Mouse (Mus musculus): Measurements from ENCODE around the gene 4921507P07Rik.
"Not testable (repeated sequence)": the region's sequence is repeated elsewhere in the genome, so short reads cannot be mapped to it uniquely, and the experiment has no call there.

Gene 4921507P07Rik

GRCm38 (mm10) chr6:50558877-50559276 lies 37.6 kb downstream of the 4921507P07Rik start:
- DNase-seq (ENCODE audit: extremely low spot score): no peak

- no peak for DNase-seq (ENCODE audit: extremely low spot score)
Observed at GRCm38 (mm10) chr6:50557566-50557965, 38.9 kb downstream of the 4921507P07Rik start.

GRCm38 (mm10) chr6:50554223-50554622 lies 42.2 kb downstream of the 4921507P07Rik start:
- DNase-seq (ENCODE audit: extremely low spot score): not testable (repeated sequence)

GRCm38 (mm10) chr6:50552881-50553518 lies 43.4 kb downstream of the 4921507P07Rik start:
- DNase-seq (ENCODE audit: extremely low spot score): no peak

GRCm38 (mm10) chr6:50549791-50550190 lies 46.6 kb downstream of the 4921507P07Rik start:
- no peak for DNase-seq (ENCODE audit: extremely low spot score)

GRCm38 (mm10) chr6:50549051-50549450 lies 47.4 kb downstream of the 4921507P07Rik start:
- no peak for DNase-seq (ENCODE audit: extremely low spot score)

GRCm38 (mm10) chr6:50545412-50546043 lies 50.9 kb downstream of the 4921507P07Rik start:
- DNase-seq (ENCODE audit: extremely low spot score): no peak

GRCm38 (mm10) chr6:50542535-50542934 lies 53.9 kb downstream of the 4921507P07Rik start:
- no peak for DNase-seq (ENCODE audit: extremely low spot score)

- no peak for DNase-seq (ENCODE audit: extremely low spot score)
Observed at GRCm38 (mm10) chr6:50539641-50540040, 56.8 kb downstream of the 4921507P07Rik start.

- DNase-seq (ENCODE audit: extremely low spot score): peak; percentile 81
Observed at GRCm38 (mm10) chr6:50536461-50536892, 60.0 kb downstream of the 4921507P07Rik start.

- no peak for DNase-seq (ENCODE audit: extremely low spot score)
Observed at GRCm38 (mm10) chr6:50535346-50535745, 61.1 kb downstream of the 4921507P07Rik start.

GRCm38 (mm10) chr6:50531920-50532319 lies 64.5 kb downstream of the 4921507P07Rik start:
- no peak for DNase-seq (ENCODE audit: extremely low spot score)

- no peak for DNase-seq (ENCODE audit: extremely low spot score)
Observed at GRCm38 (mm10) chr6:50531003-50531402, 65.4 kb downstream of the 4921507P07Rik start.

- no peak for DNase-seq (ENCODE audit: extremely low spot score)
Observed at GRCm38 (mm10) chr6:50529194-50529593, 67.2 kb downstream of the 4921507P07Rik start.

- DNase-seq (ENCODE audit: extremely low spot score): no peak
Observed at GRCm38 (mm10) chr6:50527416-50527815, 69.0 kb downstream of the 4921507P07Rik start.

- peak; percentile 57 for DNase-seq (ENCODE audit: extremely low spot score)
Observed at GRCm38 (mm10) chr6:50526597-50527024, 69.8 kb downstream of the 4921507P07Rik start.

GRCm38 (mm10) chr6:50525846-50526245 lies 70.6 kb downstream of the 4921507P07Rik start:
- DNase-seq (ENCODE audit: extremely low spot score): no peak

- DNase-seq (ENCODE audit: extremely low spot score): no peak
Observed at GRCm38 (mm10) chr6:50524261-50524896, 72.1 kb downstream of the 4921507P07Rik start.
